Mouse (Mus musculus) liver, embryonic 14.5 days (tissue): Measurements from ENCODE around the gene Atrnl1. TPM values are rescaled to one million over a fixed set of nuclear protein-coding genes. Genes with fewer than 3 reads are reported as not detected.
"Not testable (repeated sequence)": the region's sequence is repeated elsewhere in the genome, so short reads cannot be mapped to it uniquely, and the experiment has no call there.

ENCODE experiments used
- ATAC-seq: fragments of 200-750 bp; cut with Nextera tagmentation; 2 replicates; pipeline ENCODE4 v1.8.0; 2017; ENCODE audit warnings: moderate number of reproducible peaks, mild to moderate bottlenecking, moderate library complexity; ENCODE audit not compliant: insufficient read depth
- DNase-seq, 3 experiments: peaks; one replicate each; pipeline ENCODE4 v3.0.0-alpha.2; 2012 to 2013; ENCODE audit warnings: low read depth in 3 of 3, low spot score in 3 of 3
- H3K27ac ChIP-seq: fragments of 300-500 bp; sonication (generic); 2 replicates; pipeline ENCODE4 v1.5.1; 2014; ENCODE audit warnings: moderate library complexity, mild to moderate bottlenecking, control low read depth, inconsistent platforms
- H3K27me3 ChIP-seq: fragments of 300-500 bp; sonication (generic); 2 replicates; pipeline ENCODE4 v1.6.1; 2014; ENCODE audit warnings: mild to moderate bottlenecking, low read length, moderate library complexity; ENCODE audit not compliant: control insufficient read depth, insufficient read depth
- H3K36me3 ChIP-seq: fragments of 300-500 bp; sonication (generic); replicated peaks from 2 replicates; pipeline ENCODE4 v1.6.1; 2014; ENCODE audit warnings: low read depth; ENCODE audit not compliant: control insufficient read depth, insufficient read depth
- H3K4me1 ChIP-seq, 2 experiments: fragments of 200-500 bp in 1 of 2; fragments of 300-500 bp in 1 of 2; sonication (generic) in 1 of 2; replicated peaks; 2 replicates each; pipeline ENCODE4 v1.6.1; 2012 to 2014; ENCODE audit warnings: antibody characterized with exemption in 1 of 2, inconsistent platforms in 1 of 2, low read length in 1 of 2; ENCODE audit not compliant: control insufficient read depth in 2 of 2, insufficient read depth in 2 of 2
- H3K4me2 ChIP-seq: fragments of 300-500 bp; sonication (generic); 2 replicates; pipeline ENCODE4 v1.6.1; 2014; ENCODE audit warnings: low read depth, mild to moderate bottlenecking, control low read depth, moderate library complexity
- H3K4me3 ChIP-seq, 2 experiments: fragments of 200-500 bp in 1 of 2; fragments of 300-500 bp in 1 of 2; sonication (generic) in 1 of 2; 2 replicates each; pipeline ENCODE4 v1.5.1; 2012 to 2014; ENCODE audit warnings: low read depth in 2 of 2, low read length in 2 of 2, mild to moderate bottlenecking in 2 of 2, control low read depth in 1 of 2, inconsistent platforms in 1 of 2, moderate library complexity in 1 of 2; ENCODE audit not compliant: insufficient read depth in 1 of 2
- H3K9ac ChIP-seq: fragments of 300-500 bp; sonication (generic); replicated peaks from 2 replicates; pipeline ENCODE4 v1.6.1; 2014; ENCODE audit warnings: mild to moderate bottlenecking, control low read depth, moderate library complexity
- H3K9me3 ChIP-seq: fragments of 300-500 bp; sonication (generic); 2 replicates; pipeline ENCODE4 v1.6.1; 2016; ENCODE audit warnings: low read length, mixed read lengths; ENCODE audit not compliant: control insufficient read depth
- CTCF ChIP-seq: IDR thresholded peaks from 2 replicates; pipeline ENCODE4 v1.5.1; 2016; ENCODE audit warnings: antibody characterized with exemption, low read depth, control low read depth
- EP300 ChIP-seq: IDR thresholded peaks from 2 replicates; pipeline ENCODE4 v1.6.1; 2016; ENCODE audit warnings: antibody characterized with exemption, low read depth
- WGBS: fragments of 180-500 bp; shearing (Covaris S2); extraction: QIAGEN DNeasy Blood & Tissue Kit; methylation state at CpG from one replicate; pipeline ENCODE4 v1.1.7; 2014; ENCODE audit not compliant: insufficient replicate concordance; 5-methylcytosine and 5-hydroxymethylcytosine counted together
- polyA plus RNA-seq, 2 experiments: library from polyadenylated mRNA; depleted of rRNA in 1 of 2; stranded (reverse) in 1 of 2; unstranded in 1 of 2; fragments of >200 nt; fragmentation: Nextera tagmentation in 1 of 2; extraction: Ambion mirVana in 1 of 2; gene quantifications; 2 replicates each; pipeline versions ENCODE4 v1.2.1 to v1.2.3; 2012 to 2014

Gene Atrnl1
- polyA plus RNA-seq, 2 experiments, result 0.46 to 1.3 TPM

GRCm38 (mm10) chr19:58043120-58043519, 432.3 kb downstream of the Atrnl1 start:
- no peak overlapping the region for H3K27ac ChIP-seq
- H3K4me2 ChIP-seq, result peak overlapping the region; percentile 24; the same call in 1 of the 2 replicates
- H3K9me3 ChIP-seq, result no peaks in the 10 kb centered on the region
- ATAC-seq (no peak), DNase-seq (no peak)
- no peaks in the 10 kb centered on the region for H3K27me3 ChIP-seq
- no peak overlapping the region for H3K4me3 ChIP-seq
- no peak overlapping the region for H3K9ac ChIP-seq
- WGBS, result 72% methylated on average over 8 of the region's 8 CpGs
- peaks cover 0 to 6% of the 10 kb centered on the region in 2 experiments; a peak in 2 of 4 replicates for H3K4me1 ChIP-seq
- TF ChIP-seq EP300, result no peak
- TF ChIP-seq CTCF, result no peak
- no peaks in the 10 kb centered on the region for H3K36me3 ChIP-seq

- TF ChIP-seq EP300 (no peak), CTCF (no peak)
- Histone ChIP-seq H3K27me3 (no peaks in the 10 kb centered on the region), H3K27ac (no peak overlapping the region), H3K9me3 (no peaks in the 10 kb centered on the region), H3K4me3 (no peak overlapping the region), H3K4me1 (peaks cover 0 to 6% of the 10 kb centered on the region in 2 experiments; a peak in 2 of 4 replicates), H3K9ac (no peak overlapping the region), H3K4me2 (peak overlapping the region; percentile 24; the same call in 1 of the 2 replicates), H3K36me3 (no peaks in the 10 kb centered on the region)
- WGBS, result 68% methylated on average over 4 of the region's 4 CpGs
- ATAC-seq (peak; percentile 57), DNase-seq (peak in 2 of 3 experiments; percentile 16 to 30)
These were observed 432.7 kb downstream of the Atrnl1 start for GRCm38 (mm10) chr19:58043550-58043949.

GRCm38 (mm10) chr19:58044816-58045215, 434.0 kb downstream of the Atrnl1 start:
- H3K9ac ChIP-seq, result no peak overlapping the region
- no peaks in the 10 kb centered on the region for H3K36me3 ChIP-seq
- no peak overlapping the region for H3K4me2 ChIP-seq
- ATAC-seq (no peak), DNase-seq (no peak)
- TF ChIP-seq EP300, result no peak
- no peak for TF ChIP-seq CTCF
- no peak overlapping the region for H3K27ac ChIP-seq
- H3K9me3 ChIP-seq, result no peaks in the 10 kb centered on the region
- no peaks in the 10 kb centered on the region for H3K27me3 ChIP-seq
- H3K4me1 ChIP-seq, result peaks cover 0 to 6% of the 10 kb centered on the region in 2 experiments; a peak in 2 of 4 replicates
- no peak overlapping the region for H3K4me3 ChIP-seq
- 74% methylated on average over 5 of the region's 5 CpGs for WGBS

- no peak for TF ChIP-seq EP300
- no peak for TF ChIP-seq CTCF
- WGBS, result 69% methylated on average over 7 of the region's 7 CpGs
- H3K27me3 ChIP-seq, result no peaks in the 10 kb centered on the region
- no peak overlapping the region for H3K4me3 ChIP-seq
- H3K27ac ChIP-seq, result no peak overlapping the region
- no peak overlapping the region for H3K9ac ChIP-seq
- H3K36me3 ChIP-seq, result no peaks in the 10 kb centered on the region
- ATAC-seq, result no peak
- peaks cover 0 to 8% of the 10 kb centered on the region in 2 experiments; a peak in 2 of 4 replicates for H3K4me1 ChIP-seq
- no peaks in the 10 kb centered on the region for H3K9me3 ChIP-seq
- no peak for DNase-seq
- no peak overlapping the region for H3K4me2 ChIP-seq
These were observed 435.8 kb downstream of the Atrnl1 start for GRCm38 (mm10) chr19:58046656-58047055.

GRCm38 (mm10) chr19:58050410-58050809, 439.6 kb downstream of the Atrnl1 start:
- not testable (repeated sequence) for H3K27me3 ChIP-seq, H3K4me3 ChIP-seq, H3K9me3 ChIP-seq, H3K4me1 ChIP-seq, ATAC-seq, H3K9ac ChIP-seq, H3K36me3 ChIP-seq, DNase-seq, H3K4me2 ChIP-seq, H3K27ac ChIP-seq
- WGBS, result 66% methylated on average over 8 of the region's 9 CpGs

GRCm38 (mm10) chr19:58050986-58051385, 440.2 kb downstream of the Atrnl1 start:
- DNase-seq (no peak), ATAC-seq (no peak)
- Histone ChIP-seq H3K27ac (no peak overlapping the region), H3K27me3 (no peaks in the 10 kb centered on the region), H3K9ac (no peak overlapping the region), H3K9me3 (no peaks in the 10 kb centered on the region), H3K4me2 (no peak overlapping the region), H3K4me3 (no peak overlapping the region), H3K4me1 (0 out of 4 replicates have a peak, but pooled peaks cover 0 to 2% of the 10 kb centered on the region in 2 experiments), H3K36me3 (no peaks in the 10 kb centered on the region)
- TF ChIP-seq EP300, result no peak
- no peak for TF ChIP-seq CTCF
- 79% methylated on average over 8 of the region's 8 CpGs for WGBS
